Mouse (Mus musculus) gastrocnemius, adult 2 months (tissue): ENCODE measurements around the gene Cnot6l. TPM values are rescaled to one million over a fixed set of nuclear protein-coding genes. Genes with fewer than 3 reads are reported as not detected.

Experiments
- DNase-seq: peaks from one replicate; pipeline ENCODE4 v3.0.0; 2022
- H3K27ac ChIP-seq: fragments of 200-600 bp; 2 replicates; pipeline ENCODE4 v1.8.1; 2022; ENCODE audit warnings: mild to moderate bottlenecking
- H3K4me3 ChIP-seq: fragments of 200-600 bp; 2 replicates; pipeline ENCODE4 v1.8.1; 2022; ENCODE audit warnings: mild to moderate bottlenecking, moderate library complexity
- CTCF ChIP-seq: fragments of 200-600 bp; IDR thresholded peaks from 2 replicates; pipeline ENCODE4 v1.8.1; 2022; ENCODE audit warnings: antibody characterized with exemption, mild to moderate bottlenecking, moderate library complexity
- intact Hi-C: fragments of 180-260 bp; cut with DNase I; formaldehyde crosslinking; loops from one replicate; pipeline ENCODE4 v1.15.1; 2025
- total RNA-seq, 2 experiments: library from RNA; stranded (reverse); gene quantifications; 2 replicates each; pipeline ENCODE4 v1.2.3; 2021

Gene Cnot6l
- total RNA-seq, 2 experiments from 2014 or later: 27.9 to 33.4 TPM

- Histone ChIP-seq H3K4me3 (no peak overlapping the region), H3K27ac (no peak overlapping the region)
- intact Hi-C loops: no loop called here
- no peak for DNase-seq
- no peak for TF ChIP-seq CTCF
Observed at GRCm38 (mm10) chr5:96142351-96142750, 21.6 kb downstream of the Cnot6l start.

GRCm38 (mm10) chr5:96130683-96131082, 33.3 kb downstream of the Cnot6l start:
- TF ChIP-seq CTCF: no peak
- Histone ChIP-seq H3K27ac (no peak overlapping the region), H3K4me3 (no peak overlapping the region)
- DNase-seq: no peak
- intact Hi-C loops: no loop called here

- TF ChIP-seq CTCF: no peak
- DNase-seq: no peak
- Histone ChIP-seq H3K4me3 (no peak overlapping the region), H3K27ac (no peak overlapping the region)
- intact Hi-C loops: no loop called here
Observed at GRCm38 (mm10) chr5:96126856-96127255, 37.1 kb downstream of the Cnot6l start.

GRCm38 (mm10) chr5:96114943-96115342, 49.0 kb downstream of the Cnot6l start:
- no peak overlapping the region for H3K27ac ChIP-seq
- TF ChIP-seq CTCF: no peak
- intact Hi-C loops: no loop called here
- H3K4me3 ChIP-seq: no peak overlapping the region
- no peak for DNase-seq

GRCm38 (mm10) chr5:96104644-96105043, 59.3 kb downstream of the Cnot6l start:
- H3K27ac ChIP-seq: no peak overlapping the region
- intact Hi-C loops: loop anchor here (5.0 kb wide), 1 partner anchor 58 kb away; the partner anchor contains the start of gene Cnot6l
- TF ChIP-seq CTCF: no peak
- no peak for DNase-seq
- H3K4me3 ChIP-seq: no peak overlapping the region

- no peak overlapping the region for H3K4me3 ChIP-seq
- TF ChIP-seq CTCF: no peak
- DNase-seq: no peak
- no peak overlapping the region for H3K27ac ChIP-seq
- intact Hi-C loops: no loop called here
Observed at GRCm38 (mm10) chr5:96091468-96091867, 72.5 kb downstream of the Cnot6l start.

- no peak overlapping the region for H3K4me3 ChIP-seq
- TF ChIP-seq CTCF: no peak
- intact Hi-C loops: no loop called here
Observed at GRCm38 (mm10) chr5:96085324-96085723, 78.6 kb downstream of the Cnot6l start.

GRCm38 (mm10) chr5:96079026-96079425, 84.9 kb downstream of the Cnot6l start:
- no peak for DNase-seq
- intact Hi-C loops: loop anchor here (10.0 kb wide), 1 partner anchor 136 kb away; no protein-coding TSS in a partner anchor
- TF ChIP-seq CTCF: no peak
- Histone ChIP-seq H3K27ac (no peak overlapping the region), H3K4me3 (no peak overlapping the region)

More at GRCm38 (mm10) chr5:96085324-96085723, 78.6 kb downstream of the Cnot6l start:
- no peak overlapping the region for H3K27ac ChIP-seq
- DNase-seq: no peak

GRCm38 (mm10) chr5:96065591-96065990, 98.4 kb downstream of the Cnot6l start:
- Histone ChIP-seq H3K27ac (no peak overlapping the region), H3K4me3 (no peak overlapping the region)
- intact Hi-C loops: no loop called here
- no peak for DNase-seq
- TF ChIP-seq CTCF: no peak

GRCm38 (mm10) chr5:96042492-96042891, 121.5 kb downstream of the Cnot6l start:
- no peak for DNase-seq
- no peak overlapping the region for H3K4me3 ChIP-seq
- H3K27ac ChIP-seq: no peak overlapping the region
- intact Hi-C loops: no loop called here
- TF ChIP-seq CTCF: no peak

GRCm38 (mm10) chr5:96041507-96042104, 122.4 kb downstream of the Cnot6l start:
- intact Hi-C loops: no loop called here
- TF ChIP-seq CTCF: no peak
- H3K27ac ChIP-seq: no peak overlapping the region
- DNase-seq: no peak
- no peak overlapping the region for H3K4me3 ChIP-seq

- intact Hi-C loops: no loop called here
- H3K27ac ChIP-seq: no peak overlapping the region
- TF ChIP-seq CTCF: no peak
- H3K4me3 ChIP-seq: no peak overlapping the region
- DNase-seq: no peak
Observed at GRCm38 (mm10) chr5:96039188-96039840, 124.7 kb downstream of the Cnot6l start.

- intact Hi-C loops: no loop called here
Observed at GRCm38 (mm10) chr5:96037684-96038121, 126.3 kb downstream of the Cnot6l start.

GRCm38 (mm10) chr5:96036125-96036672, 127.8 kb downstream of the Cnot6l start:
- intact Hi-C loops: no loop called here
- Histone ChIP-seq H3K27ac (no peak overlapping the region), H3K4me3 (no peak overlapping the region)
- TF ChIP-seq CTCF: no peak; the same call in 1 of the 2 replicates
- DNase-seq: no peak

More at GRCm38 (mm10) chr5:96037684-96038121, 126.3 kb downstream of the Cnot6l start:
- Histone ChIP-seq H3K27ac (no peak overlapping the region), H3K4me3 (no peak overlapping the region)
- no peak for DNase-seq
- TF ChIP-seq CTCF: no peak
